Mouse (Mus musculus): ENCODE measurements around the gene Thbs2. TPM values are rescaled to one million over a fixed set of nuclear protein-coding genes. Genes with fewer than 3 reads are reported as not detected.

The Thbs2 gene
- polyA plus RNA-seq (2015; fragmentation: Nextera tagmentation; extraction: Ambion mirVana), result 26.3 and 27.3 TPM in 2 replicates

- Histone ChIP-seq H3K4me2 (peak within 1 kb of the TSS; percentile 48), H3K27ac (peak within 1 kb of the TSS; percentile 61), H3K4me3 (peak within 1 kb of the TSS; percentile 31), H3K36me3 (peaks cover 4% of the 10 kb centered on the region; the same call in 1 of the 2 replicates), H3K9me3 (no peaks in the 10 kb centered on the region), H3K9ac (peak within 1 kb of the TSS; percentile 20; the same call in 1 of the 2 replicates), H3K27me3 (no peaks in the 10 kb centered on the region; the same call in 1 of the 2 replicates), H3K4me1 (peaks cover 48% of the 10 kb centered on the region)
- ATAC-seq (ENCODE audit: borderline replicate concordance, extremely low read depth, low FRiP score, low TSS enrichment), result peak; percentile 65; the same call in 1 of the 2 replicates
- WGBS, result 5% methylated on average over 14 of the region's 14 CpGs
Measured at GRCm38 (mm10) chr17:14693994-14694374, at the start of gene Thbs2. Thbs2 (minus strand) TSS chr17:14694235.

- no peak overlapping the region for H3K4me3 ChIP-seq
- ATAC-seq (ENCODE audit: borderline replicate concordance, extremely low read depth, low FRiP score, low TSS enrichment), result no peak
- no peaks in the 10 kb centered on the region for H3K9me3 ChIP-seq
- WGBS, result 50% methylated on average over 6 of the region's 6 CpGs
- no peaks in the 10 kb centered on the region for H3K36me3 ChIP-seq
- no peak overlapping the region for H3K4me2 ChIP-seq
- peaks cover 11% of the 10 kb centered on the region; the same call in 1 of the 2 replicates for H3K4me1 ChIP-seq
- H3K9ac ChIP-seq, result no peak overlapping the region
- H3K27me3 ChIP-seq, result no peaks in the 10 kb centered on the region
- no peak overlapping the region for H3K27ac ChIP-seq
Measured at GRCm38 (mm10) chr17:14735493-14736004, 41.5 kb upstream of the Thbs2 start.

- Histone ChIP-seq H3K4me3 (no peak overlapping the region), H3K27me3 (no peaks in the 10 kb centered on the region), H3K4me2 (no peak overlapping the region), H3K4me1 (peaks cover 11% of the 10 kb centered on the region; the same call in 1 of the 2 replicates), H3K27ac (no peak overlapping the region), H3K9me3 (no peaks in the 10 kb centered on the region), H3K36me3 (no peaks in the 10 kb centered on the region), H3K9ac (no peak overlapping the region)
- peak; percentile 15; the same call in 1 of the 2 replicates for ATAC-seq (ENCODE audit: borderline replicate concordance, extremely low read depth, low FRiP score, low TSS enrichment)
- 61% methylated on average over 4 of the region's 4 CpGs for WGBS
Measured at GRCm38 (mm10) chr17:14734380-14734779, 40.3 kb upstream of the Thbs2 start.

GRCm38 (mm10) chr17:14733941-14734340, 39.9 kb upstream of the Thbs2 start:
- H3K27ac ChIP-seq, result no peak overlapping the region
- no peak overlapping the region for H3K4me3 ChIP-seq
- H3K27me3 ChIP-seq, result no peaks in the 10 kb centered on the region
- H3K9ac ChIP-seq, result no peak overlapping the region
- peaks cover 11% of the 10 kb centered on the region; the same call in 1 of the 2 replicates for H3K4me1 ChIP-seq
- no peaks in the 10 kb centered on the region for H3K36me3 ChIP-seq
- no peak overlapping the region for H3K4me2 ChIP-seq
- no peak for ATAC-seq (ENCODE audit: borderline replicate concordance, extremely low read depth, low FRiP score, low TSS enrichment)
- 34% methylated on average over 10 of the region's 10 CpGs for WGBS
- H3K9me3 ChIP-seq, result no peaks in the 10 kb centered on the region

- Histone ChIP-seq H3K36me3 (no peaks in the 10 kb centered on the region), H3K4me1 (peaks cover 11% of the 10 kb centered on the region; the same call in 1 of the 2 replicates), H3K27me3 (no peaks in the 10 kb centered on the region), H3K4me3 (no peak overlapping the region), H3K9ac (no peak overlapping the region), H3K27ac (no peak overlapping the region), H3K9me3 (no peaks in the 10 kb centered on the region), H3K4me2 (no peak overlapping the region)
- no peak for ATAC-seq (ENCODE audit: borderline replicate concordance, extremely low read depth, low FRiP score, low TSS enrichment)
- WGBS, result 75% methylated on average over 1 of the region's 1 CpGs
Measured at GRCm38 (mm10) chr17:14733027-14733426, 39.0 kb upstream of the Thbs2 start.

- H3K27ac ChIP-seq, result no peak overlapping the region
- no peak overlapping the region for H3K4me3 ChIP-seq
- no peaks in the 10 kb centered on the region for H3K9me3 ChIP-seq
- no peak overlapping the region for H3K9ac ChIP-seq
- WGBS, result 51% methylated on average over 5 of the region's 5 CpGs
- H3K4me1 ChIP-seq, result peaks cover 5% of the 10 kb centered on the region; the same call in 1 of the 2 replicates
- no peak for ATAC-seq (ENCODE audit: borderline replicate concordance, extremely low read depth, low FRiP score, low TSS enrichment)
- peaks cover 5% of the 10 kb centered on the region; the same call in 1 of the 2 replicates for H3K27me3 ChIP-seq
- no peak overlapping the region for H3K4me2 ChIP-seq
- H3K36me3 ChIP-seq, result no peaks in the 10 kb centered on the region
Measured at GRCm38 (mm10) chr17:14730629-14731028, 36.6 kb upstream of the Thbs2 start.

GRCm38 (mm10) chr17:14727481-14727880, 33.4 kb upstream of the Thbs2 start:
- Histone ChIP-seq H3K36me3 (no peaks in the 10 kb centered on the region), H3K9ac (no peak overlapping the region), H3K4me1 (no peaks in the 10 kb centered on the region; the same call in 1 of the 2 replicates), H3K27me3 (peaks cover 5% of the 10 kb centered on the region; the same call in 1 of the 2 replicates), H3K4me2 (no peak overlapping the region), H3K27ac (no peak overlapping the region), H3K4me3 (no peak overlapping the region), H3K9me3 (no peaks in the 10 kb centered on the region)
- 26% methylated on average over 3 of the region's 3 CpGs for WGBS
- ATAC-seq (ENCODE audit: borderline replicate concordance, extremely low read depth, low FRiP score, low TSS enrichment), result no peak

GRCm38 (mm10) chr17:14724786-14725185, 30.8 kb upstream of the Thbs2 start:
- WGBS, result 23% methylated on average over 2 of the region's 2 CpGs
- Histone ChIP-seq H3K27ac (no peak overlapping the region), H3K4me1 (peaks cover 17% of the 10 kb centered on the region), H3K4me2 (no peak overlapping the region), H3K9me3 (no peaks in the 10 kb centered on the region), H3K4me3 (no peak overlapping the region), H3K27me3 (peaks cover 5% of the 10 kb centered on the region), H3K36me3 (no peaks in the 10 kb centered on the region), H3K9ac (no peak overlapping the region)
- no peak for ATAC-seq (ENCODE audit: borderline replicate concordance, extremely low read depth, low FRiP score, low TSS enrichment)

- Histone ChIP-seq H3K36me3 (no peaks in the 10 kb centered on the region), H3K9me3 (no peaks in the 10 kb centered on the region), H3K4me3 (no peak overlapping the region), H3K9ac (no peak overlapping the region), H3K4me1 (peaks cover 17% of the 10 kb centered on the region), H3K27me3 (no peaks in the 10 kb centered on the region; the same call in 1 of the 2 replicates), H3K4me2 (no peak overlapping the region), H3K27ac (peak overlapping the region; percentile 25; the same call in 1 of the 2 replicates)
- ATAC-seq (ENCODE audit: borderline replicate concordance, extremely low read depth, low FRiP score, low TSS enrichment), result peak; percentile 57; the same call in 1 of the 2 replicates
- 20% methylated on average over 4 of the region's 4 CpGs for WGBS
Measured at GRCm38 (mm10) chr17:14721325-14721724, 27.3 kb upstream of the Thbs2 start.

- peaks cover 17% of the 10 kb centered on the region for H3K4me1 ChIP-seq
- 43% methylated on average over 4 of the region's 4 CpGs for WGBS
- H3K4me3 ChIP-seq, result no peak overlapping the region
- H3K27me3 ChIP-seq, result no peaks in the 10 kb centered on the region; the same call in 1 of the 2 replicates
- no peak for ATAC-seq (ENCODE audit: borderline replicate concordance, extremely low read depth, low FRiP score, low TSS enrichment)
- H3K4me2 ChIP-seq, result no peak overlapping the region
- peak overlapping the region; percentile 25; the same call in 1 of the 2 replicates for H3K27ac ChIP-seq
- H3K36me3 ChIP-seq, result no peaks in the 10 kb centered on the region
- H3K9ac ChIP-seq, result no peak overlapping the region
- H3K9me3 ChIP-seq, result no peaks in the 10 kb centered on the region
Measured at GRCm38 (mm10) chr17:14720912-14721311, 26.9 kb upstream of the Thbs2 start.

GRCm38 (mm10) chr17:14720227-14720626, 26.2 kb upstream of the Thbs2 start:
- H3K4me3 ChIP-seq, result no peak overlapping the region
- H3K27me3 ChIP-seq, result no peaks in the 10 kb centered on the region; the same call in 1 of the 2 replicates
- no peak overlapping the region for H3K9ac ChIP-seq
- H3K4me1 ChIP-seq, result peaks cover 17% of the 10 kb centered on the region
- no peaks in the 10 kb centered on the region for H3K36me3 ChIP-seq
- H3K27ac ChIP-seq, result no peak overlapping the region
- no peaks in the 10 kb centered on the region for H3K9me3 ChIP-seq
- no peak overlapping the region for H3K4me2 ChIP-seq
- peak; percentile 73; the same call in 1 of the 2 replicates for ATAC-seq (ENCODE audit: borderline replicate concordance, extremely low read depth, low FRiP score, low TSS enrichment)
- WGBS, result 51% methylated on average over 7 of the region's 7 CpGs

GRCm38 (mm10) chr17:14718801-14719200, 24.8 kb upstream of the Thbs2 start:
- 44% methylated on average over 4 of the region's 4 CpGs for WGBS
- ATAC-seq (ENCODE audit: borderline replicate concordance, extremely low read depth, low FRiP score, low TSS enrichment), result no peak
- H3K9me3 ChIP-seq, result no peaks in the 10 kb centered on the region

More at GRCm38 (mm10) chr17:14718801-14719200, 24.8 kb upstream of the Thbs2 start:
- Histone ChIP-seq H3K27me3 (no peaks in the 10 kb centered on the region; the same call in 1 of the 2 replicates), H3K36me3 (no peaks in the 10 kb centered on the region), H3K4me3 (no peak overlapping the region), H3K9ac (no peak overlapping the region), H3K27ac (no peak overlapping the region), H3K4me1 (peaks cover 23% of the 10 kb centered on the region), H3K4me2 (no peak overlapping the region)

All from lung, embryonic 15.5 days (tissue).